Mouse (Mus musculus) CH12.LX (cell line): ENCODE results near the gene Pjvk. TPM values are rescaled to one million over a fixed set of nuclear protein-coding genes. Genes with fewer than 3 reads are reported as not detected.

Experiments
- DNase-seq: peaks from one replicate; pipeline ENCODE4 v3.0.0-alpha.2; 2013; ENCODE audit errors: extremely low read depth
- H3K27ac ChIP-seq: 2 replicates; pipeline ENCODE4 v1.5.1; 2012; ENCODE audit warnings: low read depth, mild to moderate bottlenecking, control low read depth, moderate library complexity; ENCODE audit not compliant: insufficient read depth
- H3K27me3 ChIP-seq: replicated peaks from 2 replicates; pipeline ENCODE3; 2012; ENCODE audit warnings: inconsistent platforms
- H3K36me3 ChIP-seq, 2 experiments: replicated peaks in 1 of 2; 2 replicates each; pipeline versions ENCODE3 to v1.6.1; 2012; ENCODE audit warnings: inconsistent platforms in 1 of 2, low read length in 1 of 2, mild to moderate bottlenecking in 1 of 2, mixed read lengths in 1 of 2, moderate library complexity in 1 of 2; ENCODE audit not compliant: control insufficient read depth in 1 of 2, insufficient read depth in 1 of 2
- H3K4me1 ChIP-seq, 2 experiments: 2 replicates each; pipeline ENCODE4 v1.6.1; 2012; ENCODE audit warnings: inconsistent platforms in 1 of 2, moderate library complexity in 1 of 2; ENCODE audit not compliant: insufficient read depth in 2 of 2, control insufficient read depth in 1 of 2
- H3K4me2 ChIP-seq: 2 replicates; pipeline ENCODE4 v1.6.1; 2012; ENCODE audit warnings: low read depth, mild to moderate bottlenecking, control low read depth; ENCODE audit not compliant: poor library complexity, insufficient read depth, severe bottlenecking
- H3K4me3 ChIP-seq, 3 experiments: fragments of 150-350 bp in 1 of 3; sonication (generic) in 1 of 3; replicated peaks in 1 of 3; 2 replicates each; pipeline versions ENCODE3 to v1.5.1; 2011 to 2012; ENCODE audit warnings: low read depth in 2 of 3, low read length in 2 of 3, mild to moderate bottlenecking in 2 of 3, moderate library complexity in 2 of 3, control low read depth in 1 of 3, improper control_type of control experiment in 1 of 3, inconsistent platforms in 1 of 3, mixed read lengths in 1 of 3; ENCODE audit not compliant: poor library complexity in 1 of 3
- H3K79me2 ChIP-seq: replicated peaks from 2 replicates; pipeline ENCODE4 v1.6.1; 2012; ENCODE audit warnings: mild to moderate bottlenecking, moderate library complexity; ENCODE audit not compliant: control insufficient read depth, poor library complexity, insufficient read depth, severe bottlenecking; ENCODE audit errors: extremely low read depth
- H3K9ac ChIP-seq: 2 replicates; pipeline ENCODE4 v1.6.1; 2012; ENCODE audit warnings: low read depth, mild to moderate bottlenecking, control low read depth, moderate library complexity; ENCODE audit not compliant: insufficient read depth
- H3K9me3 ChIP-seq: replicated peaks from 2 replicates; pipeline ENCODE3; 2012; ENCODE audit warnings: low read length, inconsistent platforms, mixed read lengths
- CTCF ChIP-seq, 2 experiments: IDR thresholded peaks in 1 of 2; conservative IDR thresholded peaks in 1 of 2; 2 replicates each; pipeline ENCODE4 v1.5.1; 2011 to 2012; ENCODE audit warnings: low read depth in 2 of 2, low read length in 2 of 2, improper control_type of control experiment in 1 of 2, inconsistent platforms in 1 of 2, mild to moderate bottlenecking in 1 of 2, moderate library complexity in 1 of 2
- E2F4 ChIP-seq: IDR thresholded peaks from 2 replicates; pipeline ENCODE4 v1.6.1; 2011; ENCODE audit warnings: low read depth, low read length, improper control_type of control experiment; ENCODE audit not compliant: insufficient replicate concordance
- EP300 ChIP-seq: IDR thresholded peaks from 2 replicates; pipeline ENCODE4 v1.6.1; 2011; ENCODE audit warnings: low read length, improper control_type of control experiment
- ETS1 ChIP-seq: conservative IDR thresholded peaks from 2 replicates; pipeline ENCODE4 v1.6.1; 2012; ENCODE audit warnings: low read depth, mild to moderate bottlenecking, inconsistent platforms, low read length, improper control_type of control experiment, moderate library complexity
- GABPA ChIP-seq: IDR thresholded peaks from 2 replicates; pipeline ENCODE4 v1.6.1; 2012; ENCODE audit warnings: low read depth, low read length, improper control_type of control experiment, inconsistent platforms; ENCODE audit not compliant: insufficient replicate concordance
- HCFC1 ChIP-seq: IDR thresholded peaks from 2 replicates; pipeline ENCODE4 v1.6.1; 2012; ENCODE audit warnings: low read depth, mild to moderate bottlenecking, inconsistent platforms, low read length, improper control_type of control experiment
- JUN ChIP-seq: IDR thresholded peaks from 2 replicates; pipeline ENCODE4 v1.6.1; 2011; ENCODE audit warnings: low read depth, mild to moderate bottlenecking, low read length, improper control_type of control experiment, moderate library complexity; ENCODE audit not compliant: insufficient read depth
- JUND ChIP-seq: conservative IDR thresholded peaks from 2 replicates; pipeline ENCODE4 v1.6.1; 2011; ENCODE audit warnings: low read depth, low read length, improper control_type of control experiment
- MAX ChIP-seq: IDR thresholded peaks from 2 replicates; pipeline ENCODE4 v1.6.1; 2011; ENCODE audit warnings: low read length, improper control_type of control experiment
- POLR2A ChIP-seq: IDR thresholded peaks from 2 replicates; pipeline ENCODE4 v1.6.1; 2011; ENCODE audit warnings: low read depth, mild to moderate bottlenecking, improper control_type of control experiment, low read length
- RAD21 ChIP-seq: IDR thresholded peaks from 2 replicates; pipeline ENCODE4 v1.6.1; 2011; ENCODE audit warnings: low read depth, mild to moderate bottlenecking, low read length, improper control_type of control experiment, moderate library complexity
- RCOR1 ChIP-seq: conservative IDR thresholded peaks from 2 replicates; pipeline ENCODE4 v1.6.1; 2012; ENCODE audit warnings: low read depth, mild to moderate bottlenecking, inconsistent platforms, low read length, improper control_type of control experiment
- SMC3 ChIP-seq: IDR thresholded peaks from 2 replicates; pipeline ENCODE4 v1.6.1; 2011; ENCODE audit warnings: low read depth, low read length, improper control_type of control experiment
- TBP ChIP-seq: conservative IDR thresholded peaks from 2 replicates; pipeline ENCODE4 v1.6.1; 2011; ENCODE audit warnings: low read depth, low read length, improper control_type of control experiment
- UBTF ChIP-seq: IDR thresholded peaks from 2 replicates; pipeline ENCODE4 v1.6.1; 2012; ENCODE audit warnings: low read depth, mild to moderate bottlenecking, inconsistent platforms, low read length, improper control_type of control experiment, moderate library complexity
- ZC3H11A ChIP-seq: IDR thresholded peaks from 2 replicates; pipeline ENCODE4 v1.6.1; 2012; ENCODE audit warnings: low read depth, mild to moderate bottlenecking, inconsistent platforms, low read length, improper control_type of control experiment
- ZNF384 ChIP-seq: IDR thresholded peaks from 2 replicates; pipeline ENCODE4 v1.6.1; 2012; ENCODE audit warnings: low read depth, low read length, improper control_type of control experiment, inconsistent platforms
- dilution Hi-C: fragments of 300-500 bp; cut with MboI; formaldehyde crosslinking; loops from 2 replicates; pipeline ENCODE4 v1.14.3; 2020; ENCODE audit warnings: low sequenced_read_pairs; ENCODE audit not compliant: extremely low pct_unique_long_range_greater_than_20kb, extremely low pct_ligation_motif_present
- in situ Hi-C: fragments of 300-500 bp; cut with MboI; formaldehyde crosslinking; loops from 3 replicates; pipeline ENCODE4 v1.14.3; 2019; ENCODE audit warnings: low sequenced_read_pairs, low pct_ligation_motif_present, low pct_unique_long_range_greater_than_20kb, mixed read lengths
- polyA plus RNA-seq: library from polyadenylated mRNA; unstranded; fragments of >175 nt; gene quantifications from 2 replicates; pipeline ENCODE4 v1.2.1, GENCODE M21; 2012; ENCODE audit warnings: low read depth; ENCODE audit not compliant: insufficient read length
- total RNA-seq, 2 experiments: library from RNA; depleted of rRNA; stranded (reverse); fragments of 300-350 nt in 1 of 2; fragments of >200 nt in 1 of 2; gene quantifications; 2 replicates each; pipeline ENCODE4 v1.2.3; 2012 to 2014

Pjvk gene
- total and polyA plus RNA-seq, 3 experiments, result not detected

GRCm38 (mm10) chr2:76648666-76649141 is 428 bp downstream of the Pjvk start:
- Histone ChIP-seq H3K36me3 (no peaks in the 10 kb centered on the region), H3K4me2 (peak overlapping the region; percentile 19; the same call in 1 of the 2 replicates), H3K27me3 (no peaks in the 10 kb centered on the region), H3K4me1 (peaks cover 4 to 7% of the 10 kb centered on the region in 2 experiments; a peak in 3 of 4 replicates), H3K4me3 (peak overlapping the region in 1 of 3 experiments; percentile 68), H3K27ac (no peak overlapping the region), H3K9ac (0 out of 2 replicates have a peak overlapping the region, but pooled peaks have one; percentile 46), H3K9me3 (no peaks in the 10 kb centered on the region), H3K79me2 (no peaks in the 10 kb centered on the region)
- TF ChIP-seq E2F4 (no peak), ETS1 (no peak), GABPA (no peak), HCFC1 (no peak), JUND (no peak), POLR2A (no peak), SMC3 (no peak), UBTF (no peak), TBP (no peak), EP300 (no peak), MAX (no peak), ZC3H11A (no peak), CTCF (conservative IDR thresholded peaks at IDR 0.05 in 1 of 2, IDR thresholded peaks at IDR 0.05 in 1 of 2; ENCODE audit: low read depth in 2 of 2, low read length in 2 of 2) (no peak), JUN (no peak), RCOR1 (no peak)
- no peak for DNase-seq
- in situ Hi-C loops (no loop called here), dilution Hi-C loops (no loop called here)

- Histone ChIP-seq H3K36me3 (no peaks in the 10 kb centered on the region), H3K27ac (no peak overlapping the region), H3K27me3 (no peaks in the 10 kb centered on the region), H3K4me3 (no peak overlapping the region), H3K79me2 (no peaks in the 10 kb centered on the region), H3K9me3 (no peaks in the 10 kb centered on the region), H3K9ac (no peak overlapping the region), H3K4me2 (no peak overlapping the region), H3K4me1 (0 out of 4 replicates have a peak, but pooled peaks cover 0 to 2% of the 10 kb centered on the region in 2 experiments)
- DNase-seq, result no peak
- in situ Hi-C loops, result no loop called here
- dilution Hi-C loops, result no loop called here
- TF ChIP-seq ZNF384 (no peak), CTCF (conservative IDR thresholded peaks at IDR 0.05 in 1 of 2, IDR thresholded peaks at IDR 0.05 in 1 of 2; ENCODE audit: low read depth in 2 of 2, low read length in 2 of 2) (peak in 1 of 2 experiments; percentile 14; a peak in 1 of 4 replicates), RAD21 (no peak; the same call in 1 of the 2 replicates), UBTF (no peak)
Measured at GRCm38 (mm10) chr2:76653070-76653469, 4.8 kb downstream of the Pjvk start.
